Mouse (Mus musculus) bone marrow, adult 2 months (tissue): ENCODE results near the gene Ociad1. TPM values are rescaled to one million over a fixed set of nuclear protein-coding genes. Genes with fewer than 3 reads are reported as not detected.

Experiments
- H3K27ac ChIP-seq: fragments of 200-500 bp; 2 replicates; pipeline ENCODE4 v1.5.1; 2012; ENCODE audit warnings: low read depth, mild to moderate bottlenecking, control low read depth, inconsistent platforms, low read length; ENCODE audit not compliant: control insufficient read depth, poor library complexity, insufficient read depth
- H3K4me1 ChIP-seq: fragments of 200-500 bp; 2 replicates; pipeline ENCODE4 v1.6.1; 2011; ENCODE audit warnings: low read length; ENCODE audit not compliant: control insufficient read depth, insufficient read depth
- H3K4me3 ChIP-seq: fragments of 200-500 bp; replicated peaks from 2 replicates; pipeline ENCODE3; 2011; ENCODE audit warnings: mild to moderate bottlenecking, low read depth, low read length, control low read depth; ENCODE audit not compliant: control insufficient read depth
- CTCF ChIP-seq: fragments of 200-500 bp; IDR thresholded peaks from 2 replicates; pipeline ENCODE4 v1.5.1; 2011; ENCODE audit warnings: low read length, control low read depth; ENCODE audit not compliant: control insufficient read depth, insufficient read depth
- POLR2A ChIP-seq: fragments of 200-500 bp; IDR thresholded peaks from 2 replicates; pipeline ENCODE4 v1.6.1; 2011; ENCODE audit warnings: low read depth, mild to moderate bottlenecking, control low read depth, low read length, borderline replicate concordance; ENCODE audit not compliant: control insufficient read depth
- WGBS: fragments of 180-500 bp; shearing (Covaris S2); methylation state at CpG from one replicate; pipeline ENCODE4 v1.1.7; 2018; 5-methylcytosine and 5-hydroxymethylcytosine counted together
- polyA plus RNA-seq: library from polyadenylated mRNA; stranded (reverse); fragments of >200 nt; gene quantifications from 2 replicates; pipeline ENCODE4 v1.2.4, GENCODE M21; 2011; ENCODE audit warnings: low replicate concordance; ENCODE audit not compliant: missing spikeins, insufficient read depth, insufficient read length

Ociad1 gene
- polyA plus RNA-seq, 1 experiment, result 217 TPM

DNA sequence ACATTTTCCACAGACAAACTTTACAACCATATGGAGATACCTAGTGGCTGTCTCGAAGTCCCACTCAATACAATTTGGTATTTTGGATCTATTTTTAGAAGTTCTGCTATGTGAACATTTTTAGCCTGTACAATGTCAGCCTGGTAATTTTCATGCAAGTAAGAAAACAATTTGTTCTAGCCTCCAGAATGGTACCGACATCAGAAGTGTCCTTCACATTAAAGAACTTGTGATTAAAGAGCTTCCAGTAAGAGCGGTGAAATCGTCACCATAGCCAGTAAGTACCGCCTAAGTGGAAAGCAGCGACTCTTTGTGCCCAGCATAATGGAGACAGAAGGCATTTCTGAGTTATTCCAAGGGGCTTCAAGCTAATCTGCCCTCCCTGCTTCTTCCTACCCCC is 22.0 kb upstream of the Ociad1 start:
- no peak overlapping the region for H3K4me3 ChIP-seq
- 77% methylated on average over 6 of the region's 6 CpGs for WGBS
- TF ChIP-seq CTCF (no peak), POLR2A (no peak)
- H3K27ac ChIP-seq, result no peak overlapping the region
- no peaks in the 10 kb centered on the region for H3K4me1 ChIP-seq

DNA sequence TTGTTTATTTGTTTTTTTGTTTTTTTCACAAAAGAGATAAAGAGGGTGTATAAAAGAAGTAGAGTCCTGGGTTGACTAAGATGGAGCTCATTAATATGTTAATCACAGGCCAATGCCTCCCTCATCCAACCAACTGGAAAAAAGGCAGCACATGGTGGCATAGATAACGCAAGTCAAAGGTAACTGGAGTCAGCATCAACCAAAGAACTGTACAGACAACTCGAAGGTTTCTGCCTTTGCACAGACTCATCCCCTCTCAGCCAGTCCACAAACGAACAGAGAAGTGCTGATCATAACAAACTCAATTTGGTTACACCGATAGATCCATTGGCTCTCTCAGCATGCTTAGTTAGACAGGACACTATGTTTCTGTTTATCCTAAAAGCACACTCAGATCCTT is 19.4 kb upstream of the Ociad1 start:
- TF ChIP-seq CTCF (no peak), POLR2A (no peak)
- no peaks in the 10 kb centered on the region for H3K4me1 ChIP-seq
- no peak overlapping the region for H3K27ac ChIP-seq
- no peak overlapping the region for H3K4me3 ChIP-seq
- 88% methylated on average over 4 of the region's 4 CpGs for WGBS

DNA sequence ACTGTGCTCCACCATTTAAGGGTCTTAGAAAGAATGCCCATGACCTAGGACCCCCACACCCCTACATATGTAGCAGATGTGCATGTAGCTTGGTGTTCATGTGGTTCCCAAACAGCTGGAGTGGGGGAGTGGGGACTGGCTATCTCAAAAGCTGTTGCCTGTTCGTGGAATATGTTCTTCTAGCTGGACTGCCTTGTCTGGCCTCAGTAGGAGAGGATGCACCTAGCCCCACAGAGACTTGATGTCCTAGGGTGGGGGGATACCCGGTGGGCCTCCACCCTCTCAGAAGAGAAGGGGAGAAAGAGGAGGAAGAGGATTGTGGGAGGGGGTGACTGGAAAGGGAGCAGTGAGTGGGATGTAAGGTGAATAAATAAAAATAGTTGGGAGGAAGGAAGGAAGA is 17.6 kb upstream of the Ociad1 start:
- TF ChIP-seq POLR2A, result no peak
- TF ChIP-seq CTCF, result no peak
- 80% methylated on average over 2 of the region's 2 CpGs for WGBS
- Histone ChIP-seq H3K4me1 (no peaks in the 10 kb centered on the region; the same call in 1 of the 2 replicates), H3K4me3 (no peak overlapping the region), H3K27ac (no peak overlapping the region)

DNA sequence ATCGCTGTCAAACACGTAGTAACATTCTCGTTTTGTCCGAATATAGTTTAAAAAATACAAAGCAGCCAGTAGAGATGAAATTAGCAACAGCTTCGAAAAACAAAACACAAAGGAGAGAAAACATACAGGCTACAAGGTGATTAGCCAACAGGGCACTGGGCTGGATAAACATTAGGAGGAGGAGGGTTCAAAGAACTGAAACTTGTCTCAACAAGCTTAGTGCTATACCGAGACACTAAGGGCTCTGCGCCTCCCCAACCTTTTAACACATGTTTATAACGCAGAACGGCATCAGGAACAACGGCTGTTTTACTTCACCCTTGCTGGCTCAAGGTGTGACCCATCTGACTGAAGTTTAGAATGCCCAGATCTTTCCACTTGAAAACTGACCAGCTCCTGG is 13.4 kb upstream of the Ociad1 start:
- H3K4me3 ChIP-seq, result no peak overlapping the region
- WGBS, result 89% methylated on average over 10 of the region's 10 CpGs
- no peak for TF ChIP-seq CTCF
- no peak overlapping the region for H3K27ac ChIP-seq
- H3K4me1 ChIP-seq, result no peaks in the 10 kb centered on the region; the same call in 1 of the 2 replicates

DNA sequence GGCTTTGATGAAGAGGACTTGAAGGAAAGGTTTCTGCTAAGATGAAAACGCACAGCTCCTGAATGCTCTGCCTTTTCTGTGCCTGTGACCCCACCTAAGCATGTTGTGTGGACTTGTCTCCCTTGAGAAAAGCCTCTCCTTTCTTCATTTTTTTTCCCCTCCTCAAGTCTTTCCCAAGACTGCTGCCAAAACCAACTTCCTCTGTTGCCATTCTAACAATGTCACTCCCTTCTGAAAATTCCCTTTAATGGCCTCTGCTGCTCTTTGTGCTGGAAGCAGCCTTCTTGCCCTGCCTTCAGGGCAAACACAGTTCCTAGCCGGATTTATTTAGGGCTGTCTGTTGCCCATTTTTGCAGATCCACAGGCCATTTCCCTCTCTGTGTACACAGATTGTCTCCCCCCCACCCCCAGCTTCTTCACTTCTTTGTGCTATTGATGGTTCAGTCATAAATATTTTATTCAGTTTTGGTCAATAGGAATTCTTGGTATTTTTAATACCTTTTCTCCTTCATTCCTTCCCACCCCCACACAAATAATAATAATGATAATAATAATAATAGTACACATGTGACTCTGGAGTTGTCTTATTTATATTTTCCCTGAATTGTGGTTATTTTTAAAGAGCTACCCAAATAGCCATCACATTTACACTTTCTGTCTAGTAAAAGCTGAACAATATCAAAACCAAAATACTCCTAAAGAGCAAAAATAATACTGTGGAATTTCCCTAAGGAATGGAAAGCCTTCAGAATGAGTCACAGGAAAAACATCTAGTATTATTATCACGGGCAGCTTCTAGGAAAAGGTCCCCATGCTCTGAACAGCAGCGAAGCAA is 12.6 kb upstream of the Ociad1 start:
- TF ChIP-seq CTCF (no peak), POLR2A (no peak)
- Histone ChIP-seq H3K4me3 (no peak overlapping the region), H3K4me1 (no peaks in the 10 kb centered on the region; the same call in 1 of the 2 replicates), H3K27ac (no peak overlapping the region)
- 79% methylated on average over 4 of the region's 4 CpGs for WGBS

DNA sequence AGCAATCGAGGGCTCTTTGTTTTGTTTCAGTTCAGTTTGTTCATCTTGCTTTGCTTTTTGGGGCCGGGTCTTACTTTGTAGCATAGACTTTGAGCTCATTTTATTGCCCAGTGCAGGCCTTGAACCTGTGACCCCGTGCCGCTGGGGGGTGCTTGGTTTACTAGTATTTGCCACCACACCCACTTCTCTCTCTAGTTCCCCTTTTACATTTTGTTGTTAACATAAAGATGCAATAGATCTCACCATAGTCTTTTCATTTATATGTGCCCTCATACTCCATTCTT is 12.1 kb upstream of the Ociad1 start:
- H3K4me3 ChIP-seq, result no peak overlapping the region
- WGBS, result 76% methylated on average over 4 of the region's 4 CpGs
- H3K27ac ChIP-seq, result no peak overlapping the region
- TF ChIP-seq POLR2A, result no peak
- no peak for TF ChIP-seq CTCF
- H3K4me1 ChIP-seq, result no peaks in the 10 kb centered on the region; the same call in 1 of the 2 replicates

DNA sequence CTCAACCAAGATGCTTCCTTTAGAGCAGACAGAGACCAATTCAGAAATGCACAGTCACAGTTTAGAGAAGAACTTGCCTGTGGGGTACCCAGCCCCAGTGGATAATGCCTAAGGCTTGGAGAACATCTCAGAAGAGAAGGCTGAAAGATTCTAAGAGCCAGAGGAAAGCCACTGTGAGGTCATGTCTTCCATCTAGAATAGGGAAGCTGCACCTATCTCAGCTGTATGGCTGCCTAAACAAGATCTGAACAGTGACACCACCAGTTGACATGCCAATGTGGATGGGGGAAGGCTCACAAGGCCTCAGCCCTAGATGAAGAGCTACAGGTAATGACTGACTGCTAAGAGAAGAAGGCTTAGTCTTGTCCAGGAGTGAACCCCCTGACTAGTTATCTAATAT is 8.5 kb upstream of the Ociad1 start:
- no peak for TF ChIP-seq CTCF
- TF ChIP-seq POLR2A, result no peak
- Histone ChIP-seq H3K4me3 (no peak overlapping the region), H3K27ac (no peak overlapping the region), H3K4me1 (no peaks in the 10 kb centered on the region; the same call in 1 of the 2 replicates)

DNA sequence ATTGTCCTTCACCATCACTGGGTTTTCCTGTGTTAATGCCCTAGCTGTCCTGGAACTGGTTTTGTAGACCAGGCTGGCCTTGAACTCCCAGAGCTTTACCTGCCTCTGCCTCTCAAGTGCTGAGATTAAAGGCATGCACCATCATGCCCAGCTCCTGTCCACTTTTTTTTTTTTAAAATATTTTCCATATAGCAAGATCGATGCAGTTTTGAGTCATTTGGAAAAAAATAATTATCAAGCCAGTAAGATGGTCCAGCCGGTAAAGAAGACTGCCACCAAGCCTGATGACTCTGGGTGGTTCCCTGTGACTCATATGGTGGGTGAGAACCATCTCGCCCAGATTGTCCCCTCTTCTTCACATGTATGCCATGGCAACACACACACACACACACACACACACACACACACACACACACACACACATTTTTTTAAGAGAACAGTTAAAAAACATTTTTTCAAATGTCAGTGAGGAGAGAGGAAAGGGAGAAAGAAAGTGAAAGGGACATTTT is 7.1 kb upstream of the Ociad1 start:
- Histone ChIP-seq H3K4me1 (no peaks in the 10 kb centered on the region; the same call in 1 of the 2 replicates), H3K27ac (no peak overlapping the region), H3K4me3 (no peak overlapping the region)
- no peak for TF ChIP-seq POLR2A
- 88% methylated on average over 3 of the region's 3 CpGs for WGBS

DNA sequence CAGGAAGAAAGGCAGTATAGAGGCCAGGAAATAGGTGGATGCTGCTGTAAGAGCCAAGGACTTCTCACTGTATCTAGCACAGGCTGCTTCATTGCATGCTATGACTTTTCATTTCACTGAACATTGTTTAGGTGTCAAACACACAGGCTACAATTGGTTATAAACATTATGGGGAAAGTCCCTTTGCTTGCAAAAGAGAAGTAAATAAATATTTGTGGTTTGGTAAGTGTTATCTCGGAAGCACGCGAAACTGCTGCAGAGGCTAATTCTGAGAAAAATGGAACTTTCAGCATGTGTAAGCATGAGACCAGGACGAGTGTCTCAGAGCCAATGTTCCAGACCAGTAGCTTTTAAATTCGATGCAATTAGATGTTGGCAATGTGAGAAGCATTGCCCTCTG is 6.0 kb upstream of the Ociad1 start:
- 12% methylated on average over 5 of the region's 5 CpGs for WGBS
- Histone ChIP-seq H3K27ac (no peak overlapping the region), H3K4me3 (no peak overlapping the region), H3K4me1 (no peaks in the 10 kb centered on the region; the same call in 1 of the 2 replicates)
- TF ChIP-seq POLR2A, result no peak
- TF ChIP-seq CTCF, result no peak
